Mouse (Mus musculus) midbrain, embryonic 13.5 days (tissue): Measurements from ENCODE around the gene Rccd1. TPM values are rescaled to one million over a fixed set of nuclear protein-coding genes. Genes with fewer than 3 reads are reported as not detected.
A peak's percentile ranks its signal among the peaks of the same experiment; 100 is the strongest.

ENCODE experiments used
- ATAC-seq: fragments of 200-750 bp; cut with Nextera tagmentation; 2 replicates; pipeline ENCODE4 v1.8.0; 2017; ENCODE audit warnings: mild to moderate bottlenecking, moderate TSS enrichment, moderate library complexity
- H3K27ac ChIP-seq: fragments of 300-500 bp; sonication (generic); 2 replicates; pipeline ENCODE4 v1.5.1; 2015; ENCODE audit warnings: inconsistent platforms, mild to moderate bottlenecking, moderate library complexity
- H3K27me3 ChIP-seq: fragments of 300-500 bp; sonication (generic); 2 replicates; pipeline ENCODE4 v1.6.1; 2015; ENCODE audit warnings: mild to moderate bottlenecking, inconsistent platforms
- H3K36me3 ChIP-seq: fragments of 300-500 bp; sonication (generic); 2 replicates; pipeline ENCODE4 v1.6.1; 2015; ENCODE audit warnings: mild to moderate bottlenecking, inconsistent platforms
- H3K4me1 ChIP-seq: fragments of 300-500 bp; sonication (generic); replicated peaks from 2 replicates; pipeline ENCODE4 v1.6.1; 2015; ENCODE audit warnings: inconsistent platforms
- H3K4me2 ChIP-seq: fragments of 300-500 bp; sonication (generic); replicated peaks from 2 replicates; pipeline ENCODE4 v1.6.1; 2015; ENCODE audit warnings: moderate library complexity, mild to moderate bottlenecking, inconsistent platforms
- H3K4me3 ChIP-seq: fragments of 300-500 bp; sonication (generic); replicated peaks from 2 replicates; pipeline ENCODE4 v1.5.1; 2015; ENCODE audit warnings: mild to moderate bottlenecking, inconsistent platforms
- H3K9ac ChIP-seq: fragments of 300-500 bp; sonication (generic); replicated peaks from 2 replicates; pipeline ENCODE4 v1.6.1; 2015; ENCODE audit warnings: mild to moderate bottlenecking, inconsistent platforms
- H3K9me3 ChIP-seq: fragments of 300-500 bp; sonication (generic); 2 replicates; pipeline ENCODE4 v1.6.1; 2016; ENCODE audit warnings: mild to moderate bottlenecking, inconsistent platforms
- WGBS: fragments of 180-500 bp; shearing (Covaris S2); methylation state at CpG from one replicate; pipeline ENCODE4 v1.1.7; 2015; 5-methylcytosine and 5-hydroxymethylcytosine counted together
- polyA plus RNA-seq: library from polyadenylated mRNA; unstranded; fragments of >200 nt; fragmentation: Nextera tagmentation; extraction: Ambion mirVana; gene quantifications from 2 replicates; pipeline ENCODE4 v1.2.1, GENCODE M21; 2015

Gene Rccd1
- 13.6 and 16.5 TPM in 2 replicates for polyA plus RNA-seq

- Histone ChIP-seq H3K9me3 (no peaks in the 10 kb centered on the region), H3K4me3 (peak within 1 kb of the TSS; percentile 64), H3K9ac (peak within 1 kb of the TSS; percentile 70), H3K27me3 (no peaks in the 10 kb centered on the region), H3K4me2 (peak within 1 kb of the TSS; percentile 78), H3K36me3 (peaks cover 63% of the 10 kb centered on the region), H3K4me1 (peaks cover 21% of the 10 kb centered on the region), H3K27ac (peak within 1 kb of the TSS; percentile 84)
- ATAC-seq: peak; percentile 99
- WGBS: 2% methylated on average over 38 of the region's 38 CpGs
Observed at GRCm38 (mm10) chr7:80324043-80324815, at the start of gene Rccd1. TSS of gene Rccd1 (minus strand) at chr7:80324454.

GRCm38 (mm10) chr7:80373850-80374249, 49.6 kb upstream of the Rccd1 start:
- Histone ChIP-seq H3K9me3 (no peaks in the 10 kb centered on the region), H3K9ac (no peak overlapping the region), H3K4me1 (peaks cover 29% of the 10 kb centered on the region), H3K4me3 (no peak overlapping the region), H3K36me3 (no peaks in the 10 kb centered on the region), H3K27ac (no peak overlapping the region), H3K4me2 (no peak overlapping the region), H3K27me3 (0 out of 2 replicates have a peak, but pooled peaks cover 9% of the 10 kb centered on the region)
- whole genome bisulfite sequencing: 83% methylated on average over 12 of the region's 12 CpGs
- no peak for ATAC-seq

DNA sequence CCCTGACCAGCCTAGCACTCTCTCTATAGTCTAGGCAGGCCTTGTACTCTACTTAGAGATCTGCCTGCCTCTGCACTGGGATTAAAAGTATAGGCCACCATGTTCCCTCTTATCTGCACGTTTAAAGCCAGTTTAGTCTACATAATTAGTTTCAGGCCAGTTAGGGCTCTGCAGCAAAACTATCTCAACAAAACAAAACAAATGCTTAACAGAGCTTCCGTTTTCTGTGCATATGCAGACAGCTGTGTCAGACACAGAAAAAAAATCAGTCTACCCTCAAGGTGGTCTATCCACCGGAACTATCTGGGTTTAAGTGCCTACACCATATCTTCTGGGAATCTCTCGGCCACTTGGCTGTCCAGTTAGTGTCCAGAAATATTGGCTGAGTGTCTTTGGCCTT, 49.1 kb upstream of the Rccd1 start:
- Histone ChIP-seq H3K4me1 (peaks cover 29% of the 10 kb centered on the region), H3K27ac (no peak overlapping the region), H3K9me3 (no peaks in the 10 kb centered on the region), H3K4me3 (no peak overlapping the region), H3K4me2 (no peak overlapping the region), H3K9ac (no peak overlapping the region), H3K27me3 (0 out of 2 replicates have a peak, but pooled peaks cover 9% of the 10 kb centered on the region), H3K36me3 (peaks cover 3% of the 10 kb centered on the region)
- 87% methylated on average over 4 of the region's 4 CpGs for WGBS
- no peak for ATAC-seq

DNA sequence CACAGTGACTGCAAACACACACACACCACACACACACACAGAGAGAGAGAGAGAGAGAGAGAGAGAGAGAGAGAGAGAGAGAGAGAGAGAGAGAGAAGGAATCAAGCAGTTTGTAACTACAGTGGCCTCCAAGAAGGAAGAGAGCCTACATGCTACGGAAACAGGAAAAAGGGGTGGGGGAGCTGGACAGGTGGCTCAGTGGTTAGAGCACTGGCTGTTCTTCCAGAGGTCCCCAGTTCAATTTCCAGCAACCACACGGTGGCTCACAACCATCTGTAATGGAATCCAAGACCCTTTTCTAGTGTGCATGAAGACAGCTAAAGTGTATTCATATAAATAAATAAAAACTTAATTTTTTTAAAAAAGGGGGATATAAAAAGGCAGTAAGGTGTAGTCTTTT, 48.4 kb upstream of the Rccd1 start:
- Histone ChIP-seq H3K4me1 (peaks cover 29% of the 10 kb centered on the region), H3K27me3 (0 out of 2 replicates have a peak, but pooled peaks cover 9% of the 10 kb centered on the region), H3K9me3 (no peaks in the 10 kb centered on the region), H3K36me3 (peaks cover 10% of the 10 kb centered on the region), H3K4me2 (no peak overlapping the region), H3K9ac (no peak overlapping the region), H3K27ac (no peak overlapping the region), H3K4me3 (no peak overlapping the region)
- no peak for ATAC-seq
- 52% methylated on average over 2 of the region's 2 CpGs for WGBS

DNA sequence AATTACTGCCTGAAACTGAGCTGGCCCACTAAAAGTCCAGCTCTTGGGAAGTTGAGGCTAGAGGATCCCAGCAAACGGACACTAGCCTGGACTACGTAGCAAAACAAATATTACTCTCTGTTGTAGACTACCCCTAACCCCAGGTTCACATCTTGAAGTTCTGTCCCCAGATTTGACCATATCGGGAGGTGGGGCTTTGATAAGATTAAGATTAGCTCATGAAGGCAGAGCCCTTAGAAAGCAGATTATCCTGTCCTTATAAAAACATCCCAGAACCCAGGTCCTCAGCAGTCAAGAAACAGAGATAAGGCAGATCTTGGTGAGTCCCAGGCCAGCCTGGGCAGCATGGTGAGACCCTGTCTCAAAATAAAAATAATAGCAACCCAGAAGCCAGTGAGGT, 47.9 kb upstream of the Rccd1 start:
- WGBS: 78% methylated on average over 3 of the region's 3 CpGs

GRCm38 (mm10) chr7:80371041-80371751, 46.9 kb upstream of the Rccd1 start, which contains the start of gene Man2a2:
TSS of gene Man2a2 (minus strand) at chr7:80371375.
- Histone ChIP-seq H3K4me3 (peak within 1 kb of the TSS; percentile 86), H3K36me3 (peaks cover 25% of the 10 kb centered on the region), H3K27ac (peak within 1 kb of the TSS; percentile 83), H3K4me2 (peak within 1 kb of the TSS; percentile 61), H3K27me3 (0 out of 2 replicates have a peak, but pooled peaks cover 9% of the 10 kb centered on the region), H3K9me3 (no peaks in the 10 kb centered on the region), H3K9ac (peak within 1 kb of the TSS; percentile 91), H3K4me1 (peaks cover 24% of the 10 kb centered on the region)
- WGBS: under 1% methylated on average over 61 of the region's 86 CpGs
- peak; percentile 80 for ATAC-seq

More for the DNA sequence above, 47.9 kb upstream of the Rccd1 start:
- Histone ChIP-seq H3K4me3 (no peak overlapping the region), H3K27ac (no peak overlapping the region), H3K27me3 (0 out of 2 replicates have a peak, but pooled peaks cover 9% of the 10 kb centered on the region), H3K36me3 (peaks cover 15% of the 10 kb centered on the region), H3K4me1 (peaks cover 29% of the 10 kb centered on the region), H3K4me2 (no peak overlapping the region), H3K9me3 (no peaks in the 10 kb centered on the region), H3K9ac (no peak overlapping the region)
- no peak for ATAC-seq

- ATAC-seq: peak; percentile 62
Observed at GRCm38 (mm10) chr7:80370649-80371040, 46.4 kb upstream of the Rccd1 start.

DNA sequence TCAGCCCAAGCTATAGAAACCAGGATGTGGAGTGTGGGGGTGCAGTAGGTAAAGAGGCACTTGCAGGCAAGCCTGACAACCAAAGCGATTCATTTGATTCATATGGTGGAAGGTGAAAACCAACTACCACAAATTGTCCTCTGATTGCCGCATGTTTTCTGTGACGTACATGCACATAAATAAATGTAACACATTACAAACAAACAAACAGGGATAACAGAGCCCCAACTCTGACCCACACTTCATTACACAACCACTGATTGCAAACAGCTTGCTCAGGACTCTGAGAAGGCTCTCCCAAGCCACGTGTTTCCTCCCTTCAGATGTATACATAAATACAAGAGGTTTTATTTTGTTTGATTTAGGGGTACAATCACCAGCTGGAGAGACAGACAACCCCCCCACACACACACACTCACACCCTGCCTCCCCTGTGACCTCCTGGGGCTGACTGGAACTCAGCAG, 45.7 kb upstream of the Rccd1 start:
- Histone ChIP-seq H3K27me3 (0 out of 2 replicates have a peak, but pooled peaks cover 9% of the 10 kb centered on the region), H3K27ac (peak overlapping the region; percentile 83; the same call in 1 of the 2 replicates), H3K4me1 (peaks cover 16% of the 10 kb centered on the region), H3K4me3 (peak overlapping the region; percentile 86), H3K36me3 (peaks cover 33% of the 10 kb centered on the region), H3K4me2 (peak overlapping the region; percentile 61), H3K9ac (peak overlapping the region; percentile 91), H3K9me3 (no peaks in the 10 kb centered on the region)
- 0 out of 2 replicates have a peak, but pooled peaks have one; percentile 1 for ATAC-seq
- WGBS: 62% methylated on average over 4 of the region's 4 CpGs

More at GRCm38 (mm10) chr7:80370649-80371040, 46.4 kb upstream of the Rccd1 start:
- Histone ChIP-seq H3K4me2 (peak overlapping the region; percentile 61), H3K4me1 (peaks cover 19% of the 10 kb centered on the region), H3K9ac (peak overlapping the region; percentile 91), H3K27me3 (0 out of 2 replicates have a peak, but pooled peaks cover 9% of the 10 kb centered on the region), H3K4me3 (peak overlapping the region; percentile 86), H3K9me3 (no peaks in the 10 kb centered on the region), H3K27ac (peak overlapping the region; percentile 83), H3K36me3 (peaks cover 30% of the 10 kb centered on the region)
- 0% methylated on average over 31 of the region's 31 CpGs for WGBS

- Histone ChIP-seq H3K9ac (peak overlapping the region; percentile 91; the same call in 1 of the 2 replicates), H3K4me2 (peak overlapping the region; percentile 61), H3K4me1 (peaks cover 16% of the 10 kb centered on the region), H3K27me3 (0 out of 2 replicates have a peak, but pooled peaks cover 7% of the 10 kb centered on the region), H3K9me3 (no peaks in the 10 kb centered on the region), H3K4me3 (peak overlapping the region; percentile 86), H3K36me3 (peaks cover 38% of the 10 kb centered on the region), H3K27ac (no peak overlapping the region)
- ATAC-seq: no peak
- WGBS: 78% methylated on average over 5 of the region's 5 CpGs
Observed at GRCm38 (mm10) chr7:80369461-80369860, 45.2 kb upstream of the Rccd1 start.

DNA sequence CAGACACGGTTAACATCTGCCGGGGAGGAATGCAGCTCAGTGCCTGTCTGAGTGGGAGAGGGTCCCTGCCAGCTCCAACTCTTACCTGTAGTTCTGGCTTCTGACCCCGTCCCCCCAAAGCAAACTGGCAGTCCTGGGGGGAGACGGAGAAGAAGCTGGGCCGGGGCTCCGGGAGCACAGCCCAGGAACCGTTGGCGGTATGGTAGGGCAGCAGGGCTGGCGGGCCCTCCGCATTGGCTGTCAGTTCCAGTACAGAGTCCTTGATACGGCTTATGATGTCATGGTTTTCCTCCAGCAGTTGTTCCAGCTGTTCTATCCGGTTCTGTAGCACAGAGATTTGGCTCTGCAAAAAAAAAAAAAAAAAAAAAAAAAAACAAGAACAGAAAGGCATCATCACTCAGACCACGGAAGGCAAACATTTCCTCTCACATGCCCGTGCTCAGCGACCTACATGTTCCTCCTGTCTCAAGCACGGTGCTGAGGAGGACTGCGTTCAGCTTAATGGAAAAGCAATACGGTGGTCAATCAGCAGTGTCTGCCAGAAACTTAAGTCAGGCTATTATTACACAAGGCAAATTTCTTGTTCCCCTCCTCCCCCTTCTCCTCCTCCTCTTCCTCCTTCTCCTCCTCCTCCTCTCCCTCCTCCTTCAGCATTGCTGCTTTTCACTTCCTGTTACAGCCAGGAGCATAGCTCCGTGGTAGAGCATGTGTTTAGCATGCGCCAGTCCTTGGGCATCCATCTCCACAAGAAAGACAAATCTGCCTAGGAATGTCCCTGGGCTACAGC, 44.6 kb upstream of the Rccd1 start:
- Histone ChIP-seq H3K27ac (no peak overlapping the region), H3K4me2 (peak overlapping the region; percentile 61), H3K4me3 (0 out of 2 replicates have a peak overlapping the region, but pooled peaks have one; percentile 86), H3K4me1 (peaks cover 16% of the 10 kb centered on the region), H3K9ac (peak overlapping the region; percentile 33; the same call in 1 of the 2 replicates), H3K9me3 (no peaks in the 10 kb centered on the region), H3K27me3 (0 out of 2 replicates have a peak, but pooled peaks cover under 1% of the 10 kb centered on the region), H3K36me3 (peaks cover 45% of the 10 kb centered on the region)
- ATAC-seq: no peak
- WGBS: 92% methylated on average over 20 of the region's 20 CpGs

DNA sequence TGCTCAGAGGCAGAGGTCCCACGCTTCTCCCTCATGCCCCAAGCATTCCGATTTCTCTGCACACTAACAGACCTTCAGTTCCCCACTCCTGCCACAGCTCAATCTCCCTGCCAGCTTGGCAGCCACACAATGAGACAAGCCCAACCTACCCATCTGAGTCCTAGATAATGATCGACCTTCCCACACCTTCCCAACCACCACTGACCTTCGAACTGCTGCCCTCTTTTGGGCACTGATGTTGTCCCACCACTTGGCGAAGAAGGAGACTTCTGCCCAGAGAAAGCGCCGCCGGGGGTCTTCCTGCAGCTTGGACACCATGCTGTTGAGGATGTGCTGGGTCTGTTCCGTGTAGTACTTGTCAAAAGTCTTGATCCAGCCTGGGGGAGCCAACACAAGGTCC, 43.8 kb upstream of the Rccd1 start:
- WGBS: 87% methylated on average over 9 of the region's 9 CpGs
- no peak for ATAC-seq
- peaks cover 53% of the 10 kb centered on the region for H3K36me3 ChIP-seq

More for the DNA sequence above, 43.8 kb upstream of the Rccd1 start:
- Histone ChIP-seq H3K9ac (no peak overlapping the region), H3K4me3 (no peak overlapping the region), H3K27me3 (no peaks in the 10 kb centered on the region), H3K27ac (no peak overlapping the region), H3K4me1 (peaks cover 16% of the 10 kb centered on the region), H3K4me2 (no peak overlapping the region), H3K9me3 (no peaks in the 10 kb centered on the region)
